Mouse (Mus musculus) WW6 (cell line): ENCODE measurements around the gene Mllt6.
"Not testable (repeated sequence)": the region's sequence is repeated elsewhere in the genome, so short reads cannot be mapped to it uniquely, and the experiment has no call there.

ENCODE experiments used
- DNase-seq: peaks from one replicate; pipeline ENCODE4 v3.0.0-alpha.2; 2013; ENCODE audit warnings: low read depth, low spot score

The Mllt6 gene

GRCm38 (mm10) chr11:97648541-97648940 lies 14.7 kb upstream of the Mllt6 start:
- DNase-seq: not testable (repeated sequence)

DNA sequence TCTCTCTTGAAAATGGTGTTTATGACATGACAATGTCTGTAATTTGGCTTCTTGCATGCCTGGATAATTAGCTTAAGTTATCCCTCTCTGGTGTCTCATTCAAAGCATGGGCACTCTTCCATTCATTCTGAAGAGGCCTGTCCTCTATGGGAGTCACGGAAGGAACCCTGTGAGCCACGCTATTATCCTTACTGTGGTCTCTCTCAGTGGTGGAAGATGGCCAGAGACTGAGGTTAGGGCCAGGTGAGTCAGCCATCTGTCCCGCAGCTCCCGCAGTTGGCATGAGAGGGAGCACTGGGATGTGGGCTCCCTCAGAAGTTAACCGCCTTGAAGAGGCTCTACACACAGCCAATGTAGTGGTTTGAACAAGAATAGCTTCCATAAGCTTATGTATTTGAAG lies 12.9 kb upstream of the Mllt6 start:
- no peak for DNase-seq

- not testable (repeated sequence) for DNase-seq
Observed at GRCm38 (mm10) chr11:97653376-97653775, 9.8 kb upstream of the Mllt6 start.

DNA sequence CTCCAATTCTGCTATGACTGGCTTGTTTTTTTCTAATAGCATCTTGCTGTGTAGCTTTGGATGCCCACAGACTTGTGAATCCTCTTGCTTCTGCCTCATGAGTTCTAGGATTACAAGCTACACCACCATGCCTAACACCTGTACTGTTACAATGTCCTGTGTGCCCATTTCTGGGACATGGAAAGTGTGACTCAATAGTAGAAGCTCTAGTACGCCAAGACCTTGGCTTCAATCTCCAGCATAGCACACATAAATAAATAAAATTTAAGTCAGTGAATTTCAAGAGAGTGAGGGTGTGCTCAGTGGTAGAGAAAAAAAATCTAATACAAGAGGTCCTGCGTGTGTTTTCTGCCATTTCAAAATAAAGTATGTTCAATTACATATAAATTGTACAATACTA lies 9.0 kb upstream of the Mllt6 start:
- no peak for DNase-seq

DNA sequence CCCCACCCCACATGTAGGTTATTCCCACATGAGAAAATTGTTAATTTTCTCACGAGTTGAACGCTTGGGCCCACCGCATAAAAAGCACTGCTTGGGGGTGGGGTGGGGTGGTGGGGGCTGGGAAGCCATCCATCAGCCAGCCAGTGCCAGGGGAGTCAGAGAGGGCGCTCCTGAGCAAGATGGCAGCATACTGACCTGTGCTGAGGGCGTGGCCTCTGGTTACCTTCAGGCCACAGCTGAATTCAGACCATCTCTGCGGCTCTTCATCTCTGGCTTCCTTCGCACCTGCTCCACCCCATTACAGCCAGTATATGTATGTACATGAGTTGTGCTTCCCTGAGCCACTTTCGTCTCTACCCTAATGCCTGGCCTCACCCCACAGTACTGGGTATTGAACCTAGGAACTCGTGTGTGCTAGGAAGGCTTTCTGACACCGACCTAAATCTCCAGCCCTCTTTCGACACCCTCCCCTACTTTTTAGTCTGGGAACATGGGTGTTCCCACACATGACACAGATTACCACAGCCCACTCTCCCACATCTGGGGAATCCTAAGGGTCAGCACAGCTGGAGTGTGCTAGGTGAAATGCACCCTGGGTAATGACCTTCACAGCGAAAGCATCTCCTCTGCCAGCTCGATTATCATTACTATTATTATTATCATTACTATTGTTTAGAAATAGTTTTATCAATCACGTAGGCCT lies 6.8 kb upstream of the Mllt6 start:
- DNase-seq: no peak

GRCm38 (mm10) chr11:97657184-97657945 lies 5.8 kb upstream of the Mllt6 start:
- DNase-seq: no peak

DNA sequence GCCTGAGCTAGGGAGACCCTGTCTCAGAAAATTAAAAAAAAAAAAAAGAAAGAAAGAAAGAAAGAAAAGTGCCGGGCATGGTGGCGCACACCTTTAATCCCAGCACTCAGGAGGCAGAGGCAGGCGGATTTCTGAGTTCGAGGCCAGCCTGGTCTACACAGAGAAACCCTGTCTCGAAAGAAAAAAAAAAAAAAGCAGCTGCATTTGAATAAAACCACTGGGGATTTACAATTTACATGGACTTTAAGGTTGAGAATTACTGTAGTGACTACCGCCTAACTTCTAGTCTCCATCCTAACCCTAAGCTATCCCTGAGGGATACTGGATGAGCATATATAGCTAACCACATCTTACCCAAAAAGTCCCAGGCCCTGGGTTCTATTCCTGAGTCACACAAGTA lies 5.2 kb upstream of the Mllt6 start:
- DNase-seq: not testable (repeated sequence)

GRCm38 (mm10) chr11:97658751-97659266 lies 4.4 kb upstream of the Mllt6 start:
- DNase-seq: no peak

DNA sequence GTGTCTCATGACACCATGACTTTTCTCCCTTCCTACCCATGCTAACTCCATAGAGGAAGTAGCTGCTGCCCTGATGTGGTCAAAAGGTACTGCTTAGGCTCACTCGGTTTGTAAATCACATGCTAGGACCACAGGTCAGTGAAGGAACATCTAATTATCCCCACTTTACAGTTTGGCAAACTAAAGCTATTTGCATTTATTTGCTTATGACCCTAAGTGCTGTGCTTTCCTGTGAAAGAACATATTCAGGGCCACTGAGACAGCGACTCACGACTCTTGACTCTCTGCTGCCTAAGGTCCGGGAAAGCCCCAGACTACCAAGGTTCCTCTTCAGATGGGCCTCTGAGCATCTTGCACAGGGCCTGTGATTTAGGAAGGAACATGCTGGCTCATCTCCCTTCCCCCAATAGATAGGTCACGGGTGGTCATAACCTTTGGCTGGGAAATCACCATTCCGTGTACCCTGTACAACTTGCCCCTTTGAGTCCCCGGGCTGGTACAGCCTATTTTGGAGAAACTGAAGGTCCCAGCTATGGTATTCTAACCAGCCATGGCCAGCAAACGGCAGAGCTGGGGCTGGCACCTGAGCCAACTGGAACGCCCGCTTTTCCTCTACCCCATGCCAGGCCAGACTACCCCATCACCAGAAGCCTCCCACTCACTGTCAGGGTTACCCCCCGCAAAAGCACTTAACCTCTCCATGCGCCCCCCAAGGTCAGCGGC lies 3.8 kb upstream of the Mllt6 start:
- DNase-seq: no peak

DNA sequence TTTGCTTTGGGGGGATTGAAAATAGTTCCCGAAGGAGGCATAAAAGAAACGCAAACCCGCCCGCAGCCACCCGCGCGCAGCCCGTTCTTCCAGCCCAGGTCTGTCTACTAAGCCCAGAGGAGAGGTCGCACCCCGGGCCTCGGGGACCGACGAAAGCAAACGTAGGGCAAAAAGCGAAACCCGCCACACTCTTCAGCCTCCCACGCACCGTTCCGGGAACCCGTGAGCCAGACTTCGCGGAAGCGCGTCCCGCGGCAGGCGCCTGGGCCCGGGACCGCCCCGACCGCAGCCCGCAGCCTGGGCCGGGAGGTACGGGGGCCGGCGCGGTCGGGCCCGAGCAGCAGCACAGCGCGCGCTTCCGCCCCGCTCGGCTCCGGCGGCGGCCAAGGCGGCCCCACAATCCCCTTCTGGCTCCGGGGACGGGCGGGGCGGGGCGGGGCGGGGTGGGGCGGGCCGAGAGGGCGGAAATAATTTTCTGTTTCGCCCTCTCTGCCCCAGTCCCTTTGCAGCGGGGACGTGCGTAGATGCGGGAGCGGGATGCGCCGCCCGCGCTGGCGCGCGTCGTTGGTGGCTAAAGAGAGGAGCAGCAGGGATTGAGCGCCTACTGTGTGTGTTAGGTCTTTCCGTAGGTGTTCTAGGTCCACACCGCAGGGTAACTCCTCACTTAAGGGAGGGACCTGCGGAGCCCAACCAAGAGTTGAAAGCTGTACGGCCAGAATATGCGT lies 3.1 kb upstream of the Mllt6 start:
- no peak for DNase-seq

DNA sequence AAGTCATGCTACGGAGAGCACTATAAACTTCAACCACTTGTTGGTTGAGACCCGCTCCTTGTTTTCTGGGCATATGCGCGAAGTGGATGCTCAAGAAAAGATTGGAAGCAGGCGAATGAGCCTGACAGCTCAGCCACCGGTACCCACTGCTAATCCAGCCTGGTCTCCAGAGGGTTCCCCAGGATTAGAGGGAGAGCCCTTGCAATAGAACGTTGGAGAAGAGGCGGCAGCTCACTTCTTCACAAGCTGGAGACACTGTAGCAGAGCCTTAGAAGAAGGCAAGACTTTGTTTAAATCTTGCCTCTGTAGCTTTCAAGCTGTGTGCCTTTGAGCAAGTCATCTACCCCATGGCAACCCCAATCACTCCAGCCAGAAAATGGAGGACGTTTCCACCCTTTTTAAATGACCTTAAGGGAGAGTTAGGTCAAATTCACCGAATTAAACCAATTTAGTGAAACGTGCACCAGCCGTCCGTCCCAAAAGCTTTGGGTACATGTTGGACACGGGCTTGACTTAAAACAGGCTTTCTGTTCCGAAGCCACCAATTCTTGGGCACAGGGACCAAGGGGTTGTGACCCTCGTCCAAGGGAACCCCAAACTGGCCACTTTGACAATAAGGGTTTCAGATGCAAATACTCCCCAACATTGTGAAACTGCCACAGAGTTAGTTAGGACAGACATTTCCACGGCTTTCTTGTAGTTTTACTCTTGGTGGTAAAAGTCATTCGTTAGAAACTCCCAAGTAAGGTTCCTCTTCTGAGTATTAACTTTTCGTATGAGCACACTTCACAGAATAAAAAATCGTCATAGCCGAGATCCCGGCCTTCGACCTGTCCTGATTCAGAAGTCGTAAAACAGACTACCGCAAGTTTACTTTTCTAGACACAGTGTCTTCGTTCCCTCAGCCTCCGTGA lies 2.2 kb upstream of the Mllt6 start:
- no peak for DNase-seq

GRCm38 (mm10) chr11:97661648-97662133 lies 1.5 kb upstream of the Mllt6 start:
- DNase-seq: peak; percentile 99

DNA sequence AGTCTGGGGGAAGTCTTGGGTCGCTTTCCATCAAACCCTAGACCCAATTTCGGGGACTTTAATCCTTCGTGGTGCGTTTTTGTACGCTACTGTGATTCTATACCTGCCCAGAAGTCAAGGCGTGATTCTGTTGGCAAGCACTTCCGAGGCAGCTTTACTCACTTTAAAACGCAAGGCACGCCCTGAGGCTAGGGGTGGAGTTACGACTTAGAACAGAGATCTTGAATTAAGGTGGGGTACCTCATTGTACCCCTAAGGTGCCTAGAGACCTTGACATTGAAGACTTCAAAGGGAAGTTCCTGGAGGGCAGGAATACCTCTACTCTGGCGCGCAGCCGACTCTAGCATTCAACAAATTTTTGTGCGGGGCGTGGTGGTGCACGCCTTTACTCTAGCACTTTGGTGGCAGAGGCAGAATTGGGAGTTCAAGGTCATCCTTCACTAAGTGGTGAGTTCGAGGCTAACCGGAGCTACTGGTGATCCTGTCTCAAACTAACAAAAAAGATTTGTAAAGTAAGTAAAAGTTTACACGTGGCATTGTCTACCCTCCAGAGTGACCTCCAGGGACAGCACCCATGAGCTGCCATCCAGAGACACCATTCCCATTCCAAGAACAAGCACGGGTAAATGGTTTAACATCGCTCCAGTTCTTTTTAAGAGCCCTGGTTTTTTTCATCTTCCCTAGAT lies 864 bp upstream of the Mllt6 start:
- peak; percentile 100 for DNase-seq

DNA sequence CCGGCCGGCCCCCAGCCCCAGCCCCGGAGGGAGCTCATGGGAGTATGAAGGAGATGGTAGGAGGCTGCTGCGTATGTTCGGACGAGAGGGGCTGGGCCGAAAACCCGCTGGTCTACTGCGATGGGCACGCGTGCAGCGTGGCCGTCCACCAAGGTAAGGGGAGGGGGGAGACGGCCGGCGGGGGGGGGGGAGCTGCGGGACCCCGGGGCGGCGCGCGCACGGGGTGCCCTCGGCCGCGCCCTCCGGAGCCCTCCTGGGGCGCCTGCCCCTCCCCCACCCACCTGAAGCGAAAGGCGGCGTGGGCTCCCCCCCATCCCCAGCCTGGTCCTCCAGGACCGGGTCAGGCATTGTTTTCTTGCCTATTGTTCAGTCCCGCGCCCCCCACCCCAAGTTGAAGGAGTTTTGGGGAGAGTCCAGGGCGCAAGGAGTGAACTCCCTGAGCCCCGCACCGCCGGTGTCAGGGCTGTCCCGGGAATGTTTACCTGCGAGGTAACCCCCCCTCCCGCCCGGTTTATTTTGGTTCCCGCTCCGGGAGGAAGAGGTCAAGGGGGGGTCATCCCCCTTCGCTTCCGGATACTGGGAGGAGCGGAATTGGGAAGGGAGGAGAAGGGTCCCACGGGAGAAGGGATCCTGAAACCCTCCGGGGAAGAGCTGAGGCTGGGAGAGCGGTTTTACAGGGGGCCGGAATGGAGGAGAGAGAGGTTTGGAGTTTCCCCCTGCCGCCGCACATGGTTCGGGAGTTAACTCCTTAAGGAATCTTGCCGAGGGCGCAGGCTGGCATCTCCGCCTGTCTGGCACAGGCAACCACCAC lies 519 bp downstream of the Mllt6 start:
- no peak for DNase-seq

GRCm38 (mm10) chr11:97664339-97664665 lies 1.1 kb downstream of the Mllt6 start:
- DNase-seq: no peak

DNA sequence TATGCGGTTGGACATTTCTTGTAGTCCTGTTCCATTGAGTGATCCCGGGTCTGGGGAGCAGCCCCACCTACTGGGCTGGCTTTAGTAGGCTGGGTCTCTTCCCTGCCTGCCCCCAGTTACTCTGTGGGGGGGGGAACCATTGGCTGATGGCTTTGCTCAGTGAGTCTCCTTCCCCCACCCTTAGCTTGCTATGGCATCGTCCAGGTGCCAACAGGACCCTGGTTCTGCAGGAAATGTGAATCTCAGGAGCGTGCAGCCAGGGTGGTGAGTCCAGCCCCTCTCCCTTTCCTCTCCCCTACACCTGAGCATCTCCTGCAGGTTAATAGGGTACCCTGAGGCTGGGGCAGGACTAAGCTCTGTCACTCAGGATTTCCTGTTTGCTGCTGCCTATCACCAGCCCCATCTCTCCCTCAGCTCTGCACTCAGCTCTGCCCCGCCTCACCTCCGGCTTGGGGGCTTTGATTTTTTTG lies 1.6 kb downstream of the Mllt6 start:
- no peak for DNase-seq

DNA sequence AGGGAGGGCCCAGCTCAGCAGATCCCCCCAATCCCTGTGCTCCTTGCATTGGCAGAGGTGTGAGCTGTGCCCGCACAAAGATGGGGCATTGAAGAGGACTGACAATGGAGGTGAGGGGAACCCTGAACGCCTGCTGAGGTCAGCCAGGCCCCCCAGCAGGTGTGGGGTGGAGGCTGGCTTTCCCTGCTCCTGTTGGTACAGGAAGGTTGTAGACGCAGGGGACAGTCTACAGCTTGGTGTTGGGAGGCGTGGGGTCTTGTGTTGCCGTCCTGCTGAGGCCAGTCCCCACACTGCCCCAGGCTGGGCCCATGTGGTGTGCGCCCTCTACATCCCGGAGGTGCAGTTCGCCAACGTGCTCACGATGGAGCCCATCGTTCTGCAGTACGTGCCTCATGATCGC lies 2.2 kb downstream of the Mllt6 start:
- DNase-seq: no peak

- DNase-seq: no peak
Observed at GRCm38 (mm10) chr11:97666221-97666620, 3.0 kb downstream of the Mllt6 start.

GRCm38 (mm10) chr11:97666794-97667193 lies 3.6 kb downstream of the Mllt6 start:
- DNase-seq: no peak
